Mouse (Mus musculus) cerebellum, postnatal 36 days (tissue): ENCODE data around the gene Lmbrd1.
"Not testable (repeated sequence)": the region's sequence is repeated elsewhere in the genome, so short reads cannot be mapped to it uniquely, and the experiment has no call there.

ENCODE experiments used
- DNase-seq, 2 experiments: peaks; one replicate each; pipeline ENCODE4 v3.0.0; 2021 to 2022; ENCODE audit warnings: mixed read lengths in 2 of 2

Gene Lmbrd1

GRCm38 (mm10) chr1:24678205-24678917 is at the start of gene Lmbrd1:
Gene Lmbrd1, plus strand, starts transcription at chr1:24678630.
- peak; percentile 95 for DNase-seq

- DNase-seq: peak; percentile 26 to 54
These were observed 44.8 kb upstream of the Lmbrd1 start for GRCm38 (mm10) chr1:24633553-24634132.

GRCm38 (mm10) chr1:24650100-24650499 is 28.3 kb upstream of the Lmbrd1 start:
- DNase-seq: no peak

- no peak for DNase-seq
These were observed 18.5 kb upstream of the Lmbrd1 start for GRCm38 (mm10) chr1:24659914-24660313.

- not testable (repeated sequence) for DNase-seq
These were observed 17.8 kb upstream of the Lmbrd1 start for GRCm38 (mm10) chr1:24660662-24661061.

- peak; percentile 91 to 95 for DNase-seq
These were observed 16.9 kb upstream of the Lmbrd1 start for GRCm38 (mm10) chr1:24661551-24661950.

GRCm38 (mm10) chr1:24664158-24664557 is 14.3 kb upstream of the Lmbrd1 start:
- no peak for DNase-seq

- DNase-seq: no peak
These were observed 5.2 kb upstream of the Lmbrd1 start for GRCm38 (mm10) chr1:24673231-24673630.

GRCm38 (mm10) chr1:24677706-24678105 is 724 bp upstream of the Lmbrd1 start:
- peak; percentile 34 to 54 for DNase-seq

GRCm38 (mm10) chr1:24679071-24679470 is 641 bp downstream of the Lmbrd1 start:
- DNase-seq: no peak

GRCm38 (mm10) chr1:24680991-24681390 is 2.6 kb downstream of the Lmbrd1 start:
- DNase-seq: no peak

- no peak for DNase-seq
These were observed 3.5 kb downstream of the Lmbrd1 start for GRCm38 (mm10) chr1:24681946-24682345.

- no peak for DNase-seq
These were observed 5.5 kb downstream of the Lmbrd1 start for GRCm38 (mm10) chr1:24683947-24684346.

GRCm38 (mm10) chr1:24685606-24686005 is 7.2 kb downstream of the Lmbrd1 start:
- no peak for DNase-seq

- DNase-seq: no peak
These were observed 8.0 kb downstream of the Lmbrd1 start for GRCm38 (mm10) chr1:24686235-24687021.

GRCm38 (mm10) chr1:24697677-24698076 is 19.2 kb downstream of the Lmbrd1 start:
- DNase-seq: no peak

- no peak for DNase-seq
These were observed 19.9 kb downstream of the Lmbrd1 start for GRCm38 (mm10) chr1:24698146-24698880.

GRCm38 (mm10) chr1:24699320-24699719 is 20.9 kb downstream of the Lmbrd1 start:
- no peak for DNase-seq

- DNase-seq: no peak
These were observed 21.8 kb downstream of the Lmbrd1 start for GRCm38 (mm10) chr1:24700241-24700640.

GRCm38 (mm10) chr1:24703821-24704220 is 25.4 kb downstream of the Lmbrd1 start:
- DNase-seq: peak in 1 of 2 experiments; percentile 2

- no peak for DNase-seq
These were observed 37.9 kb downstream of the Lmbrd1 start for GRCm38 (mm10) chr1:24716301-24716700.

GRCm38 (mm10) chr1:24719621-24720020 is 41.2 kb downstream of the Lmbrd1 start:
- DNase-seq: no peak

GRCm38 (mm10) chr1:24720209-24720608 is 41.8 kb downstream of the Lmbrd1 start:
- DNase-seq: no peak
